Mouse (Mus musculus) frontal cortex, postnatal 10 days (tissue): ENCODE results near the gene Nceh1.
A peak's percentile ranks its signal among the peaks of the same experiment; 100 is the strongest.

Experiments
- DNase-seq, 2 experiments: peaks; one replicate each; pipeline ENCODE4 v3.0.0; 2022; ENCODE audit warnings: low spot score in 2 of 2, mixed read lengths in 1 of 2

Gene Nceh1

GRCm38 (mm10) chr3:27182733-27183600 lies at the start of gene Nceh1:
Gene Nceh1, plus strand, starts transcription at chr3:27182965.
- DNase-seq, result peak; percentile 93 to 94

- no peak for DNase-seq
Observed at GRCm38 (mm10) chr3:27140101-27140500, 42.7 kb upstream of the Nceh1 start.

- no peak for DNase-seq
Observed at GRCm38 (mm10) chr3:27143570-27143969, 39.2 kb upstream of the Nceh1 start.

GRCm38 (mm10) chr3:27145733-27146132 lies 37.0 kb upstream of the Nceh1 start:
- no peak for DNase-seq

- peak in 1 of 2 experiments; percentile 10 for DNase-seq
Observed at GRCm38 (mm10) chr3:27153191-27153671, 29.5 kb upstream of the Nceh1 start.

GRCm38 (mm10) chr3:27153701-27154209 lies 29.0 kb upstream of the Nceh1 start, which contains the start of gene Ect2:
Gene Ect2, minus strand, starts transcription at chr3:27153878.
- DNase-seq, result peak; percentile 98 to 99

GRCm38 (mm10) chr3:27154280-27154679 lies 28.5 kb upstream of the Nceh1 start:
- no peak for DNase-seq

- no peak for DNase-seq
Observed at GRCm38 (mm10) chr3:27155051-27155855, 27.5 kb upstream of the Nceh1 start.

- DNase-seq, result no peak
Observed at GRCm38 (mm10) chr3:27155856-27156593, 26.7 kb upstream of the Nceh1 start.

- DNase-seq, result no peak
Observed at GRCm38 (mm10) chr3:27156594-27156949, 26.2 kb upstream of the Nceh1 start.

- no peak for DNase-seq
Observed at GRCm38 (mm10) chr3:27158910-27159309, 23.9 kb upstream of the Nceh1 start.

- DNase-seq, result no peak
Observed at GRCm38 (mm10) chr3:27161645-27162409, 20.9 kb upstream of the Nceh1 start.

- DNase-seq, result no peak
Observed at GRCm38 (mm10) chr3:27162410-27162804, 20.4 kb upstream of the Nceh1 start.

GRCm38 (mm10) chr3:27165481-27166065 lies 17.2 kb upstream of the Nceh1 start:
- no peak for DNase-seq

- no peak for DNase-seq
Observed at GRCm38 (mm10) chr3:27170257-27170656, 12.5 kb upstream of the Nceh1 start.

GRCm38 (mm10) chr3:27179711-27180110 lies 3.1 kb upstream of the Nceh1 start:
- no peak for DNase-seq

- peak; percentile 35 to 41 for DNase-seq
Observed at GRCm38 (mm10) chr3:27183601-27184175, 923 bp downstream of the Nceh1 start.

- no peak for DNase-seq
Observed at GRCm38 (mm10) chr3:27188386-27188785, 5.6 kb downstream of the Nceh1 start.

GRCm38 (mm10) chr3:27189320-27190261 lies 6.8 kb downstream of the Nceh1 start:
- peak; percentile 70 for DNase-seq
